Mouse (Mus musculus) ovary, postnatal 14 days (tissue): Measurements from ENCODE around the gene Dleu7.

Source experiments
- DNase-seq: peaks from one replicate; pipeline ENCODE4 v3.0.0; 2022; ENCODE audit warnings: low spot score

Gene Dleu7

DNA sequence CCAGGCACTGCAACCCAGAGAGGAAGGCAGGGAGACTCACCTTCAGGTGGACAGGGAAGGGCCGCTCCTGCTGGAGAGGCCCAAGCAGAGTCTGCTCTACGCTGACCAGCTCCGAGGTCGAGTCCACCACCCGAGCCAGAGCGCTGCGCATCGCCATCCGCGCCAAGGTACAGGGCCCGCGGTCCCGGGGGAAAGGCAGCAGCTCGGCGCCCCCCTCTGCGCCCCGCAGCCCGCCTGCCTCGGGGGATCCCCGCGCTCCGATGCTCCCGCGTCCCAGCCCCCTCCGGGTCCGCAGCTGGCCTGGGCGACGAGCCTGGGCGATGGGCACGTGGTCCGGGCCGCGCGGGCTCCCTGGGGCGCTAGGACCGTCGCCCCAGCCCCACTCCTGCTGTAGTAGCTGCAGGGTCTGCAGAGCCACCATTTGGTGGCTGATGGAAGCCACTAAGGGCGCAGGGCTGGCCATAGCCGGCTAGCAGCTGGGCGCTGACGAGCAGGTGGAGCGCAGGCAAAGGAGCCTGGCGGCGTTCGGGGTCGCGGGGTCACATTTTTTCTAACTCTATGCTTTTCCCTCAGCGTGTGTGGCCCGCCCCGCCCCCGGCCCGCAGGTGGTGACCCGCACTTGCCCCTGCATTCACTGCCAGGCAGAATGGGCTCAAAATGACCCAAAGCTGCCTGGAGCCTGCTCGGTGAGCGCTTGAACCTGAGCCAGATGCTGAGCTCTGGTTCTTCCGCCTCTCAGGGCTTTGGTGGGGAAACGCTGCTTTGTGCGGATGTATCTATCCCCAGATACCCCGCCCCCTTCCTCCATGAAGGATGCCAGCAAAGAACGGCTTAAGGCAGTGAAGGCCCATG is at the start of gene Dleu7, which contains the start of gene Rnaseh2b:
TSS of gene Dleu7 (minus strand) at position 560 of the 852 bp plus-strand sequence.
TSS of gene Rnaseh2b (plus strand) at position 102 of the 852 bp plus-strand sequence.
- peak; percentile 8 for DNase-seq

GRCm38 (mm10) chr14:62341887-62342642 is 49.2 kb upstream of the Dleu7 start:
- no peak for DNase-seq

- no peak for DNase-seq
Observed at GRCm38 (mm10) chr14:62339196-62339595, 46.3 kb upstream of the Dleu7 start.

DNA sequence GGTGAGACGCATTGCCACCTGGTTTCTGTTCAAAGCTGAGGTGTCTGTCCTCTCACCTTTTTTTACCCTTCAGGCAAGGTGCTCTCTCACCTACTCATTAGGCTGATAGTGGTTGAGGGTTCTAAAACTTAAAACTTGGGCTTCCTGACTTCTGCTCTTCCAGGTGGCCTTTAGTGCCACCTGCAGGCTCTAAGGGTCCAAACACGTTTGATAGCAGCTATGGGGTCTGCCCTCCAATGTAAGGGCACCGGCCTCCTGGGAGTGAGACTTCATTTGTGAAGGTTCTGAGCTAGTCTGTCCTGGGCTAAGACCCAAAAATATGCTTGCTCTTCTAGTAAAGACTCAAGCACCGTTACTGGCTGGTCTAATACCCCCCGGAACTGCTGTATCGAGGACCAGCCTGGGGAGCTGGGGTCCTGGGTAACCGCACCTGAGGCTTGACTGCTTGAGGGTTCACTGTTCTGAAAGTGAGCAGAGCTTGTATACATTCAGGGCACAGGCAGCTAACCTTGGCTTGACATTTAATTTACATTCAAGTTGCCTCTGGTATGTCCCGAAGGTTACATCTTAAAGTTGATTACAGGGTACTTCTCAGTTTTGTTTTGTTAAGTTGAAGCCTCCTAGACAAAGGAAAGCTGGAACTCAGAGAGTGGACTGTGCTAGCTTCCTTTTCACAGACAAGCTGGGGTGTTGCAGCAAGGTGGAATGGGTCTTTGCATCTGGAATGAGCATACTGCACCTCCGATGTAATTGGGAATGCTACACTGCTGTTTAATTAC is 41.3 kb upstream of the Dleu7 start:
- DNase-seq: no peak

- peak; percentile 78 for DNase-seq
Observed at GRCm38 (mm10) chr14:62331866-62332619, 39.2 kb upstream of the Dleu7 start.

DNA sequence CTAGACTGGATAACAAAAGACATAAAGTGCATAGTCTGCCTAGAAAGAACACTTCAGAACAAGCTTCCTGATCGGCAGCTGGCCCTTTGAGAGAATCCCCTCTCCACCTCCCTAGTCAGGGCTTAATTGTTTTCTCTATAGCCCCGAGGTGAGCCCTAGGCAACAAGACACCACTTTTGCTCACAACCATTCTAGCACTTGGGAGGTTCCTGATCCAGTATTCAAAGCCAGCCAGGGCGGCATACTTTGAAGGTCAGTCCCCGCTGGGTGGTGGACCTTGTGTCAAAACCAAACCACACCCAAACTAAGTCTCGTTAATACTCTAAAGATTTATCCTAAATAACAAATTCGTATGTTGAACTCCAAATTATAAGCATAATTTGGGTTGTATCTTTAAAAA is 38.6 kb upstream of the Dleu7 start:
- DNase-seq: no peak

DNA sequence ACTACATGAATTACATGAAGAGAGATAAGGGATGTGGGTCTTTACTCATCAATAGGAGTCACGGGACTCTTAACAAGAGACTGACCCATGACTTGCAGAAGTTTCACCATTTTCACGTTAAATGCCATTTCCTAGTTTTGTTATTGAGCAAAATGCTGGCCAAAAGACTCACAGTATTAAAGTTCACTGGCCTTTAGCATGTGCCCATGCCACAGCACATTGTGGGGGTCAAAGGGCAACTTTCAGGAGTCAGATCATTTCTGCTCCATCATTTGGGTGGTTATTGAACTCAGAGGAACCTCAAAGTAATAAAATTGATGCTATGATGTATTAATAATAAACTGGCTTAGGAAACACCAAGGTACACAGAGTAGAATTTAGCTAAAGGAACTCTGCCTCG is 36.8 kb upstream of the Dleu7 start:
- DNase-seq: no peak

DNA sequence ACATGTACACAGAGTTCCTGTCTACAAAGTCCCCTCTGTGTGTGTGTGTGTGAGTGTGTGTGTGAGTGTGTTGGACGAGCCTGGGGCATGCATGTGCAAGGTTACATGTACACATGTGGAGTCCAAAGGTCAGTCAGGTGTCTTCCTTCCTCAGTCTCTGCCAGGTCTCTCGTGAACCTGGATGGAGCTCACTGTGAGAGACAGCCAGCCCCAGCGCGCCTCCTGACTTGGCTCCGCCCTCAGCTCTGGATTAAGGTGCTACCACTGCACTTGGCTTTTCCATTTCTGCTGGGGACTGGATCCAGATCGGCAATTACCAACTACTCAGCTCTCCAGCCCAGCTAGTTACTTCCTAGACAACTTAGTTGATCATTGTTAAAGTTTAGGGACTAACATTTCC is 35.8 kb upstream of the Dleu7 start:
- no peak for DNase-seq

DNA sequence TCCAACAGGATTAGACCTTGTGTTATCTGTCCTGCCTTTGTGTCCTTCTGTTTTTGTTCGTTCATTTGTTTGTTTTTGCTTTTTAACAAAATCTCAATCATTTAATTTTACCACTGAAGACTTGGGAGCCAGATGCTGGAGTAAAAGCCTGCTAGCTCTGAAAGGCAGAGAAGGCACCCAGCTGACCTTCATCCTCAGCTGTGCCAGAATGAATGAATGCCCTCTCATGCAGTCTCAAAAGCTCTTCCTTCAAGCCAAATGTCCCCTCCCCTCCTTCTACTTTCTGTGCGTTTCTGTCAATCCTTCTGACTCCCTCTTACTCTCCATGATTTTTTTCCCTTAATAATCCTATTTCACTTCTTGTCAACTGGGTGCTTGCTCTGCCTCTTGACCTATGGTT is 34.3 kb upstream of the Dleu7 start:
- DNase-seq: no peak

- no peak for DNase-seq
Observed at GRCm38 (mm10) chr14:62326026-62326425, 33.2 kb upstream of the Dleu7 start.

GRCm38 (mm10) chr14:62324943-62325342 is 32.1 kb upstream of the Dleu7 start:
- no peak for DNase-seq

DNA sequence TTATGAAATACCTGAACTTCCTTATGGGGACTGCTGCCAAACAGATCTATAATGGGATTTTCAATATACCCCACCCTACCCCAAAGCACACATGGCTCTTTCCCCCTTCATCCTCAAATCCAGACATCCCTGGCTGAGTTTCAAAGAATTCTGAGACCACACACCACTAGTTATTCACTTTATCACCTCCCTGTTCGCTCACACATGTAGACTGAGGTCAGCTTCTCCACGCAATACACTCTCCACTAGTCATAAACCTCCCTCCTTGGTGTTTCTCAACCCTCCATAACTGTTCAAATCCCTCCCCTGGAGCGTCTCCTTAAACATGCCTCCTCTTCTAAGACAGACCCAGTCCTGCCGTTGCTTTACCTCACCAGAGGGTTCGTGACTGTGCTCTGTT is 30.6 kb upstream of the Dleu7 start:
- no peak for DNase-seq

- no peak for DNase-seq
Observed at GRCm38 (mm10) chr14:62322581-62323344, 29.9 kb upstream of the Dleu7 start.

DNA sequence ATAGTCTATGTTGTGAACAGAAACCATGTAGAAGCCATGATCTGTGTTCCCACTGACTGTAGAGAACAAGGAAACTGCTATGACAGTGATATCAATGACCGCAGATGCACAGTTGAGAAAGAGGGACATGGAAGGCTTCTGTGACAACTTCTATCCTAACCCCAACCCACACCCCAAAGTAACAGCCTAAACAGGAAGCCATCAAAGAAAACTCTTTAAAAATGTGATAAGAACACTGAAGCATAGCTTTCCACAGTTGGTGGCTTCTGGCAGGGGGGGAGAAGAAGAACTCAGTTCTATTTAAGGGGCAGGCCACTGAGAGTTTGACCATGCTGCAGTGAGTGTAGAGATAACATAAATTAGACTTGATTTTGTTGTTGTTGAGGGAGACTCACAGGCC is 18.8 kb upstream of the Dleu7 start:
- DNase-seq: no peak

DNA sequence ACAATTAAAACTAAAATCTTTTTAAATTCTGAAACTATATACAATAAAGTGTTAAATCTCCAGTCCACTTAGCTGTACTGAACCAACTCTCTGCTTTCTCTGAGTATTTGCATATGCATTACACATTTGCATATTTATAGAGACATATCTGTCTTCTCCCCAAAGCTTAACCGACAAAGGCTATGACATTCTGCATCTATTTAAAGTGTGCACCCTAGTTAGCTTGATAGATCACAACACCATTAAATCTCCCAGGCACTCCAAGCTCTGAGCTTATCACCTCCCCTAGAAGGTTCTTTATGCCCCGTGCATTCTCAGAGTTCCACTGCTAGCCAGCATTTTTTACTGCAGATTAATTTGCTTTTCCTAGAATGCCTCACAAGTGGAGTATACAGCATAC is 16.2 kb upstream of the Dleu7 start:
- no peak for DNase-seq

- no peak for DNase-seq
Observed at GRCm38 (mm10) chr14:62307555-62307954, 14.7 kb upstream of the Dleu7 start.

- no peak for DNase-seq
Observed at GRCm38 (mm10) chr14:62300031-62300430, 7.2 kb upstream of the Dleu7 start.

DNA sequence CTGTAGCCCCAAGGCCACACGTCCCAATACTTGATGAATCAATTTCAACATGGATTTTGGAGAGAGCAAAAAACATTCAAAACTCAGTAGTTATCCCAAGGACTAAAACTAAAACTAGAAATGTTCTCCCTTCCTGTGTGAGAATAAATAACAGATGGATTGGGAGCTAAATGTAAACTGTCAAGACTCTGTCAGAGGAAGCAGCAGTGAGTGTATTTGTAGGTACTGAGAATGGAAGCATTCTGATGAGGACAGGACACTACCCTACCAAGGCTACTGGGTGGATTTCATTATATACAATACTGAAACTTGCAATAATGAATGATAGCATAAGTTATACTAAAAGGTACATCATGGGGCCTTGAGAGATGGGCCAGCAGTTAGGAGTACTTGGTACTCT is 6.0 kb upstream of the Dleu7 start:
- DNase-seq: no peak

DNA sequence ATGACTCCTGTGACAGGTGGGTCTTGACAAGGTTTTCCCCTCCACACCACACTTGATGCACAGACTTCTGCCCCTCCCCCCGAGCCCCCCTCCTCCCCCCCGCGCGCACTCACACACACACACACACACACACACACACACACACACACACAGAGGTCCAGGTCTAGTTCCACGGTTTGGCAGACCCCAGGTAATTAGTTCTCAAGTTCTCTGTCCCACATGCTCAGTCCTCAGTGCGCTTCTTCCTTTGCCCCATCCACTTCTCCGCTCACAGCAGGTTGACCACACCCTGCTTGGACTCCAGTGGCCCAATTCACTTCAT is 720 bp downstream of the Dleu7 start:
- no peak for DNase-seq

- DNase-seq: no peak
Observed at GRCm38 (mm10) chr14:62291406-62291987, 1.4 kb downstream of the Dleu7 start.

GRCm38 (mm10) chr14:62288731-62289130 is 4.1 kb downstream of the Dleu7 start:
- DNase-seq: no peak
